Mouse (Mus musculus) layer of hippocampus, postnatal 10 days (tissue): Measurements from ENCODE around the gene Iqcf4. TPM values are rescaled to one million over a fixed set of nuclear protein-coding genes. Genes with fewer than 3 reads are reported as not detected.
"Not testable (repeated sequence)": the region's sequence is repeated elsewhere in the genome, so short reads cannot be mapped to it uniquely, and the experiment has no call there.

ENCODE experiments used
- DNase-seq, 2 experiments: peaks; one replicate each; pipeline ENCODE4 v3.0.0; 2021; ENCODE audit warnings: low spot score in 2 of 2
- long read RNA-seq: library from polyadenylated mRNA; stranded (forward); transcript quantifications from one replicate; pipeline ENCODE4 v2.0.0, GENCODE M21; 2023
- total RNA-seq, 2 experiments: library from RNA; stranded (reverse); gene quantifications; 2 replicates each; pipeline ENCODE4 v1.2.3; 2021

Iqcf4 gene
- not detected for total RNA-seq
- long read RNA-seq: 0 reads

DNA sequence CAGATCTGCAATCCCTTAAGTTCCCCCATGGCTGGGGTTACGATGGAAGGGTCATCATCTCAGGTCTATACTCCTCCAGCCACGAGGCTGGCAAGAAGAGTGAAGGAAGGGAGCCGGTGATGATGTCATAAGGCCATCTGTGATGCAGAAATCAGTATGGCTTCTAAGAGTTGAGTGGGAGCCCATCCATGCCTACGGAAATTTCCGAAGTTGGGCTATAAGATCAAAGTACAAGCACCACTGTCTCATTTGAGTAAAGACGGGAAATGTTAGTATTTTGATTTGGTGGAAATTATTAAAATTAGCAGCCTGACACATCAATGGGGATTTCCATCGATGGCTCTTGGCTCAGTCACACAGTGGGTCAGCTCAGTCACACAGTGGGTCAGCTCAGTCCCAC is at the start of gene Iqcf4:
Gene Iqcf4, minus strand, starts transcription at position 101 of the 400 bp plus-strand sequence.
- DNase-seq: no peak

DNA sequence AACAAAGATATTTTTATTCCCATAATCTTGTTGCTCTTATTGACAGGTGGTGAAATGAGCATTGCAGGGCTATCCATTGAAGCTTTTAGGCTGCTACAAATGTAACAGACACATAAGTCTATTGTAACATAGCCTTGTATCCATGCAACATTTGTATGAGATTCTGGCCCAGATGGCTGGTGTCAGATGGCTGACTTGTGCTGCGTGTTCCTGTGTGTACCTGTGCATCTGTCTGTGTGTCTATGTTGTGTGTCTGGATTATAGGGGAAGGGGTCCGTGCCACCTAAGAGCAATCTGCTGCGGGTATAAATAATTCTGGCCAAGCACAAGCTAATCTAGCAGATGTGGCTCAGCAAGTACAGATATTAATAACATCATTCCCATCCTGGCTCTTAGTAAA is 46.7 kb upstream of the Iqcf4 start:
- peak; percentile 32 to 56 for DNase-seq

DNA sequence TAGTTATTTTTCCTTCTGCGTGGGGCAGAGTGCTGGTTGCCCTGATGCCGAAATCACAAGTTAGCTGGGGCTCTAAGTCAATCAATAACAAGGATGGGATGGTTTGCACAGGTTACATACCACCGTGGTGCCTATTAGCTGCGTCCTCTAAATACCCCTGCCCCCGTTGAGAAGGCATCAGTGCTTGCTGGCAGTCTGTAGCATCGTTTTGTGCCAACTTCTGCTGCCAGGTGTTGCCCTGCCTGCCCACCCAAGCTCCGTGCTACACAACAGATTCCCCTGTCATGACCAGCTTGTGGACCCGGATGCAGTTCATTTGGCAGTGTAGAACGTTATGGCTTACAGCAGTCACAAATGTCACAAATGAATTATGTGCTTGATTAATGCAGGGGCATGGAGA is 45.5 kb upstream of the Iqcf4 start:
- DNase-seq: no peak

DNA sequence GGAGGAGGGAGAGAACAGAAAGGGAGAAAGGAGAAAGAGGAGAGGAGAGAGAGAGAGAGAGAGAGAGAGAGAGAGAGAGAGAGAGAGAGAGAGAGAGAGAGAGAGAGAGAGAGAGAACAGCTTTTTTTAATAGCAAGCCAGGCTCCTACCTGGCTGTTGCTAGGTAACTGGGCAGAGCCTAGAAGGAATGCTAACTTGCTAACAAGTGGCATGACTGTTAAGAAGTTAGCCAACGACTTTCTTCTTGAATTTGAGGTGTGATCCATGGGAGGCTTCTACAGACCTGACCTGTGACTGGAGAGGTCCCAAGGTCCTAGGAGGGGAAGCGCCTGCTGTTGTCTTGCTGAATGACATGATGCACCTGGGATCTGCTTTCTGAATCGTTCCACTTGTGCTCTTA is 43.8 kb upstream of the Iqcf4 start:
- DNase-seq: no peak

DNA sequence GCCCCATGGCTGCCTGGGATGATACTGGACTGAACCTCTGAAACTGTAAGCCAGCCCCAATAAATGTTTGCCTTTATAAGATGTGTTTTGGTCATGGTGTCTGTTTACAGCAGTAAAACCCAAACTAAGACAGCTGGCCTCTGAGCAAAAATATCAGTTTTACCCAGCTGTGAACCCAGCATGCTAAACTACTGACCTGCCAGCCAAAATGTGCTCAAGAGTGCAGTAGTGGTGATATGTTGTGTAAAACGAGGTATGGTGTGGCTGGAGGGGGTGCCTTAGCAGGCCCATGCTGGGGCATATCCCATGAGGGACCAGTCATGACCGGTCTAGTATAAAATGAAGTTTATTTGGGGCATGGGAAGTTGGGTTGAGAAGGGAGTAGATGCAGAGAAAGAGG is 43.2 kb upstream of the Iqcf4 start:
- DNase-seq: no peak

DNA sequence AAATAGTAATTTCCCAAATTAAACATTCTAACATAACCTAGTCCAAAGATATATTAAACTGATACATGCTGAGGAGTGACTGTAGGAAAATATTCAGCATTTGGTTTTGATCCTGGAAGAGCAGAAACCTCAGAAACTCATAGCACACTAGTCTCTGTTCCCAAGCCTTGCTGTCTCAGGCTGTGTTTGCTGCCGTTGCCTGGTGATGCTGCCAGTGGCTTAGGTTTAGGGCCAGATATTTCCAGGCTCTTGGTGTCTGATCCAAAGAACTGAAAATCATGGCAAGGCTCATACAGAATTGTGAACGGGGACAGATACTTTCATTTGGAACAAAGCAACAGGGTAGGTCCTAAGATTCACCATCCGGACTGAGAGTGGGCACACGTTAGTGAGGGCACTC is 39.9 kb upstream of the Iqcf4 start:
- peak in 1 of 2 experiments; percentile 32 for DNase-seq

DNA sequence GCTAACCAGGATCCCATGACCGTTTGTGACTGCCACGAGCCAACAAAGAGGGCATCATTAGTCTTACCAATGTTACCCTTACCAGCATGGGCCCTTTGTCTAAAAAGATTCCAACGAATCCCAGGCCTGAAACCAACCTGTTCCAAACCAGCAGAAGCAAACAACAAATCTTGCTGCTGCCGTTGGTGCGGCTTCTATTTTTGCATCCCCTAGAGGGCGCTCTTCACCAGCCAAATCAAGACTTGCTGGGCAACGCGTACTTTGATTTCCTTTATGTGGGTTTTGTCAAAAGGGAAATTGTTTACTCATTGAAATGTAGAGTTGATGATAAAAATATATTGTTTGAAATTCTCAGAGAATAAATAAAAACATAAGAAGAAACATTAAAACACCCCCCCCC is 29.8 kb upstream of the Iqcf4 start:
- peak; percentile 75 to 80 for DNase-seq

DNA sequence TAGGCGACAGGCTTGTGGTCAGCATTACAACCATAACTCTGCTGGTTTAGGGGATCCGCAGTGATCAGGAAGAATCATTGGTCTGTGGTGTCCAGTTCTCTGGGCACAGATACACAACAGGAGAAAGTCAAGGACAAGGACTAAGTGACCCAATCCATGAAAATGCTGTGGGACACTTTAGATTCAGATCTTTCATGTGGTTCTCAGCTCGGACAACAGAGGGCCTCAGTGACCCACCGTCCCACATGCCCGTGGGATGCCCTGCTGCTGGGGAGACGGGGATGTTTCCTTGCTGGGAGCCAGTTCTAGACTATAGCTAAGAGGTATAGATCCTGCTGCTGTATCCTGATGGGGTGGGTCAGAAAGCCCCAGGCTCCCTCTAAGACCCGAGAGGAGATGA is 27.7 kb upstream of the Iqcf4 start:
- no peak for DNase-seq

DNA sequence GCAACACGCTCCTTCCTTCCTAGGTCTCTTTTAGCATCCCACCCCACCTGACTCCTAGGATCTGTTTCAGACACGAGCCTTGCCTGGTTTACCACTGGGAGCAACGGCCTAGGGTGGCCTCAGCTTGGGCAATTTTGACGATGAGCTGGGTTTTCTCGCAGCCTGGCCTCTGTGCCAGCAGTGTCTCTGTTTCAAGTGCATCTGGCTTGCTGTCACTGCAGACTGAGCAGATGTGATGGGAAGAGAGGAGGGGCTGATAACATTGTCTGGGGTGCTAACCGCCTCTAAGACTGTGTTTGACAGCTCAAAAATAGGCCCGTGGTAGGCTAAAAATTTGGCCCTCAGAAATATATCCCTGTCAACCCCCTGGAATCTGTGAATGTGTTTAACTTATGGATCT is 25.0 kb upstream of the Iqcf4 start:
- DNase-seq: no peak

DNA sequence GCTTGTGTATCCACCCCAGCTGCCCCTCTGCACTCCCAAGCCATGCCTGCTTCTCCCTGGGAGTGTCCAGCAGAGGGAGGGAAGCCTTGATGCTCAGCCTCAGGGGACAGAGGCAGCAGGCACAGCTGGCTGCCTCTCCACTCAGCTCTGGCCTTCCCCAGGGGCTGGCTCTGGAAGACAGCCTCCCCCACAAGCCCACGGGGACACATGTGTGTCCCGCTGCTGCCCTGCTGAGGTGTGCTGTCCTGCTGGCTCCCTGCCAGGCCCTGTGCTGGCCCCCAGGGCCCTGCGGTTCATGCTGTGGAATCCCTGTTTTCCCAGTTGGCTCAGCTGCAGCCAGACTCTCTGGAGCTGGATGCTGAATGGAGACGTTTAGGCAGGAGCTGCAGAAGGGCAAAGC is 24.6 kb upstream of the Iqcf4 start:
- not testable (repeated sequence) for DNase-seq

DNA sequence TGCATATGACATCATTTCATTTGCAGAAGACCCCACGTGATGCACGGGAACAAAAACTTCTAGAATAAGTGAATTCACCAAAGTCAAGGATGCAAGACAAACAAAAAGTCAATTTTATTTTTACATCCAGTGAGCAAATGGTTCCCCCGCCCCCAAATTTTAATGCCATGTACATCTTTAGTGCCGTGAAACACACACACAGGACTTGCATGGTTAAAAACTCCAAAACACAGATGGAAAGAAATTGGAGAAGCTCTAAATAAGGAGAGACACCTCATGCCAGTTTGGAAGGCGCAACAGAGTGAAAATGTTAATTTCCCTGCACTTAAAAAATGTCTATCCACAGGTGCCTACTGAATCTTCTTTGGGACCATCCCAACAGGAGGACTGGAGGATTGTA is 21.4 kb upstream of the Iqcf4 start:
- DNase-seq: no peak

DNA sequence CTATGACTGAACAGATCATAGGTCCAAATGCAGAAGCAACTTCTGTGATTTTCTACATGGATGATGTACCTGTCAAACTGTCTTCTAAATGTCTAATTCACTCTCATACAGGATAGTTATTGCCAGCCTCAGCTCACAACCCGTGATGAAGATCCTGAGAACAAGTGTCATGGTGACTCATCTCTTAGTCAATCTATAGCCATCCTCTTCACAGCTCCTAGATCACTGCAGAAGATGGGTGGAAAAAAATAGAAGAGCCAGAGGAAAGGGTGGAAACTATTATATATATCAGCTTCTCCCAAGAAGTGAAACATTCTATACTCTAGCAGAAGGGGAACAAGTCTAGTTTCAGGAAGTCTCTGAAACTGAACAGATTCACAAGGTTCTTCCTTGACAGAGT is 11.8 kb upstream of the Iqcf4 start:
- DNase-seq: no peak

DNA sequence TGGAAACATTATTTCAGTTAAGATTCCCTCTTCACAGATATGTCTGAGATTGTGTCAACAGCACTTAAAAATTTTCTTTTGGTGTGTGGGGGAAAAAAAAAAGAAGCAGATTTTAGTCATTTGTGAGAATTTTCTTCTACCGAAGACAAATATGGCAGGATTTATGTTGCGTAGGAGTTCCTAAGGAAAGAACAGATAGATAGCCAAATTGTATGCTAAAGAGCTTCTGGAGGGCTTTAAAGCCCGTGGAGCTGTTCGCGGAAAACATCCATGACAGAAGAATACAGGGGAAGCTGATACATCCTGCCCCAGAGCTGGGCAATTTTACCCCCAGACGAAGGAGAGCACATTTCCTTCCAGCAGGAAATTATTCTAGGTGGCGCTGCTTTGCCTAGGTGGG is 9.2 kb upstream of the Iqcf4 start:
- DNase-seq: no peak

DNA sequence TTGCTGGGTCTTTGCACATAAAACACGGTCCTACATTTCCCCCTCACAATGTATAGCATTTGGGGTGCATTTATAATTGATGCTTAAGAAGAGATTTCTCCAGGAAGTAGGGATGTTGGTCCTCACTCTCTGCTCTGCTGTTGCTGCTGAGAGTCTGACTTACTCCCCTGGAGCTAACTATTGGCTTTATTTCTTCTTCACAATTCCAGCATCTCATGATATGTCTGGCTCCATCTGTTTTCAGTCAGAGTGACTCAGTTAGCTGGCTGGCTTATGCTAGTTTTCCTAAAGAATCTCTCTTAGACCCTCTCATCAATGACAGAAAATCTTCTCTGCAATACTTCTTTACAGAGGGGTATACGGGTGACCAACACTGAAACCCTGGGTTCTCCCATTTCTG is 5.3 kb upstream of the Iqcf4 start:
- no peak for DNase-seq

DNA sequence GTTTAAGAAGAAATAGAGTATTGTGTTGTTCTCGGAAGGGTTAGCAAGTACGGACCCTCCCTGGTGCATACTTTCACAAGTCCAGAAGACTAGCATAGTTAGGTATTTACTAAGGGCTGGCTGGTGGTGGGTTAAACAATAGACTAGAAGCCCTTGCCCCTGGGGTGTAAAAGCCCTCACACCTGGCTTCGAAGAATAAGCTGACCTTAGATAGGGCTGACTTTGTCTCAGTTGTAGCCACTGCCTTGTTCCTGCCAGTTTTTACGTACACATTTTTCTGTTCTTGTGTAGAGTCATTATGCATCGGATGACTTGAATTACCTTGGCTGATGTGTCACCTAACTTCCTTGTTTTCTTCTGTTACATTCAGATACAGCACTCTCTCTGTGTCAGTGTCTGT is 2.6 kb upstream of the Iqcf4 start:
- no peak for DNase-seq

DNA sequence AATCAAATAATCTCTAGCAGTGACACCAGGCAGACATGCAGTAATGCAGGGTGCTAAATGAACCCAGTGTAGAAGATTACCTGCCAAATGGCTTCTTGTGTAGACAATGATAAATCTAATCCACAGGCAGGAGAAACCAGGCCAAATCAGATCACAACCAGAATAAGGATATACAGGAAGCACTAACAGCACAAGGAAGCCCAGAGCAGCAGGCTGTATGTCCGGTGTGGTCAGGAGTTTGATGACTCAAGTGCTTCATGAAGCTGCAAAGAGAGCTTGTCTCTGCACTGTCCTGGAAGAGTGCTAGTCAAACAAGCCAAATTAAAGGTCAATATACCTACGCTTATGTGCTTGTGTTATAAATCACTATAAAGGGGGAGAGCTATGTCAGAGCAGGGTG is 1.4 kb upstream of the Iqcf4 start:
- no peak for DNase-seq

DNA sequence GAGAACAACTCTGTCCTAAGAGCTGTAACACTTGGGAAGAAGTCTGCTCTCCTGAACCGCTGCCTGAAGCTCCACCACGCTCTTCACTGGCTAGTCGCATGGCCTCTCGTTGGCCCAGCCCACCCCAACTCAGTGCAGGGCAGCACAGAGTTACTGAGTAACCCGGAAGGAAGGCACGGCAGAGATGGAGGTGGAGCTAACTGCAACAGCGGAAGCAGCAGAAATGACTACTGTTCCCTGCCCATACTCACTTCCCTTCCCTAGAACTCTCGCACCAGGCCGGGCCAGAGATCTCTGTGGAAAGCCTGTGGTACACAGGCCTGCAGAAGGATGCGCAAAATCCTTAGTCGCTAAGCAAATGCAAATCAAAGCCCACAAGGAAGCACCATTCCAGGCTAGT is 4.4 kb downstream of the Iqcf4 start:
- no peak for DNase-seq

DNA sequence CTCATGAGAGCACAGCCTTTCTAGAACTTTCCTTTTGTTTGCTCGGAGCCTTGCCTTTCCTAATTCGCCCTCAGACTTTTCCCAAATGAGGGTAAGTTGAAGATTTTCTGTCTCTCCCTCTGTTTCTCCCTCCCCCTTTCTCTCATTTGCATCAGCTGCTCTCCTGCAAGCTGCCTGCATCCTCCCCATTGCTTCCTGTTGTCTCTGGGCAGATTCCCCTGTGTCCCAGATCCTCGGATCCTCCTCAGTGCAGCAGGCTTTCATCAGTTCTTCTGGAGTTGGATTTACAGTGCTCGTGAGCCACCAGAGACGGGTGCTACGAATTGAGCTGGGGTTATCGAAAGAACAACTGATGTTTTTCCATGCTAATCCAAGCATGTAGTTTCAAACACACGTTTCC is 6.8 kb downstream of the Iqcf4 start:
- DNase-seq: no peak

DNA sequence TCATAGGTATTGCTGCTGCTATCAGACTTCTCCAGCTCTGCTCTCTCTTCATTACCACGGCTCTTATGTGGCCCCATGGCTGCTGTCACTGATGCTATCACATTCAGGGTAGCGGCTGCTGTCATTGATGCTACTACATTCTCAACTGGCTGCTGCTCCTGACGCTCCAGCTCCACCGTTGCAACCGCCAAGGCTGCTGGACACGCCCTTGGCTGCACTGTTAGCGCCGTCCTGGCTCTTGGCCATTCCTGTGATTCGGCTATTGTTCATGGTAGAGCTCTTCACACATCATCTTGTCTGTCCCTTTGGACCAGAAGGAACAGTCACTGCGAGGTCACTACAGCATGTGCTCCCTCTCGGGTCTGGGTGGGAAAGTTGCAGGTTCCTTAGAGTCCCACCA is 8.5 kb downstream of the Iqcf4 start:
- no peak for DNase-seq

DNA sequence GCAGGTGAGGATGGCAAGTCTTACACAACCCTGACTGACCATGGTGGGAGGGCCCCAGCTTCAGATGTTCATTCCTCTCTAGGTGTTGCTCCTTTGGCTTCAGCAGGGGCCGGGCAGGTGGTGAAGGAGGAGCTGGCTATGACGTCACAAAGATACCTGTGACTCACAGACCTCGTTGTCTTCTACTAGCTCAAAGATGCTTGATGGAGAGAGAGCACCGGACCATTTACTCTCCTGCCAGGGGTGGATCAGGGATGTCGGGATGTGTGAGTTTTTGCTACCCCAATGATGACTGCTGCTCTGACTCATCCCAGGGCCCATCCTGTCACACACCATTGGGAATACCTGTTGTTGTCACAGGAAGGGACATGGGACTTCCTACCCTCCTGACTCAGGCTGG is 9.3 kb downstream of the Iqcf4 start, which contains the start of gene Iqcf3:
Gene Iqcf3, minus strand, starts transcription at position 101 of the 400 bp plus-strand sequence.
- no peak for DNase-seq

DNA sequence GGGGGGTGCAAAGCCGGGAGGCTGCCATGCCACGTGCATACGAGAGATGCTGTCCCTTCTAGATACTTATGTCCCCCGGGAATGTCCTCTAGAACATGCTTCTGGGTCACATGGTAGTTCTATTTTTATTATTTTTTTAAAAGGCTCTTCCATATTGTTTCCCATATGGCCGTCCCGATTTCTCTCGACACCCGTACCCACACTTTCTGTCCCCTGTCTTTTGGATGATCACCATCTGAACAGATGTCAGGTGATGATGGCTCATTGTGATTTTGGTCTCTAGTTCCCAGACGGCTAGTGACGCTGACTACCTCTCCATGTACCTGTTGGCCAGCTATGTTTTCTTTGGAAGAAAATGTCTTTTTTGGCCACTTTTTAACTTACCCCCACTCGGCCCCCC is 35.8 kb downstream of the Iqcf4 start:
- no peak for DNase-seq

DNA sequence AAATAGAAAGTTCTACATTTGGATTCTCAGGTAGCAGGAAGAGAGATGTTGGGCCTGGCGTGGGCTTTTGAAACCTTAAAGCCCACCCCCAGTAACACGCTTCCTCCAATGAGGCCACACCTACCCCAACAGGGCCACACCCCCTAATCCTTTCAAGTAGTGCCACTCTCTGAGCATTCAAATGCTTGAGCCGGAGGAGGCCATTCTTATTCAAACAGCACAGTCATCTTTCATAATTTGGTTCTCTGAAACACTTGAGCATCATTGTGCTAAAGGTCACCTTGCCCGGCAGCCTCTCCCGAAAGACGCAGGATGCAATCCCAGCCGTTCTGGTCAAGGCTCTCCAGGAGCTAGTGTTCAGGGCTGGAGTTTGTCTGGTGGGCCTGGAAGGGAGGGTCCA is 36.5 kb downstream of the Iqcf4 start:
- DNase-seq: no peak

DNA sequence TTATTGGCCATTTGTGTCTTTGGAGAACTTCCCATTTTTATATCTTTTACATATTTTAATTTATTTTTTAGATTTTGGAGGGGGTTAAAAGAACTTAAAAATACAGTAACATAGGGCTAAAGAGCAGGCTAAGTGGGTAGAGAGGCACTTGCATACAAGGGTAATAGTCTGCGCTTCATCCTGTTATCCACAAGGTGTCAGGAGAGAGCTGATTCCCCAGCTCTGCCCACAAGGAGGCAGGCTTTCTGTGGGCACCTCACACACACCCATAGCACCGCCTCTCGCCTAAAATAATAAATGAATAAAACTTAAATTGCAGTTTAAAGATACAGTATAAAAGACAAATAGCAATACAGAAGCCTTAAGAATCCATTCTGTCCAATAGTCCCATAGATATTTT is 39.0 kb downstream of the Iqcf4 start:
- peak; percentile 17 to 34 for DNase-seq

DNA sequence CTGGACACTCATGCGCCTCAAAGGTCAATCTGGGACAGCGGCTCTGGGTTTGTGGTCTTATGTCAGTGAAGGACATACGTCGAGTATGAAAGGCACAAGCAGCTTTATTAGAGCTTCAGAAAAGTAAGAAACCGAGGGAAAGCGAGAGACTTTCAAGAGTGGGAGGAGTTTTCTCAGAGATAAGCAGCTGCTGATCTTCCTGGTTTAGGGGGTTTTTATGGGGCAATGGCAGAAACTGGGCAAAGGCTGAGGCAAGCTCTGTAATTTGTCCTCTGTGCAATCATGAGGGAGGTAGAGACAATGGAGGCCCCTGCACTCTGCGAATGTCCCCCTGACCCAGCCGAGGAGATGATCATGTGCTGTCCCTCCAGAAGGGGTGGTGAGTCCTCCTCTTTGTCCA is 50.9 kb downstream of the Iqcf4 start:
- no peak for DNase-seq
